Mouse (Mus musculus): Measurements from ENCODE around the gene Rab5if. TPM values are rescaled to one million over a fixed set of nuclear protein-coding genes. Genes with fewer than 3 reads are reported as not detected.
"Not testable (repeated sequence)": the region's sequence is repeated elsewhere in the genome, so short reads cannot be mapped to it uniquely, and the experiment has no call there.

Rab5if gene
- polyA plus RNA-seq, 1 experiment from 2014 or later: 227 TPM

DNA sequence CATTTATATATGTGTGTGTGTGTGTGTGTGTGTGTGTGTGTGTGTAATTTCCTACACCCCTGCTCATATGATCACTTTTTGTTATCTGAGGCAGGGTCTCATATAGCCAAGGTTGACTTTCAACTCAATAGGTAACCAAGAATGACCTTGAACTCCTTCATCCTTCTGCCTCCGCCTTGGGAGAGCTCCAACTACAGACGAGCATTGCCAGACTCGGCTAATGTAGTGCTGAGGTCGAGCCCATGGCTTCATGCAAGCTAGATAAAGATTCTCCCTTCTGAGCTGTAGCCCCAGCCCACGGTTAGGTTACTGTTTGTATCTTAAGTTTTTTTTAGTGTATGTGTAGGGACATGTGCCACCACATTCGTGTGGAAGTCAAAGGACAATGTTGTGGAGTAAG lies 39.0 kb downstream of the Rab5if start:
- no peak for ATAC-seq (ENCODE audit: low FRiP score, low TSS enrichment)
- Histone ChIP-seq H3K4me2 (replicated peaks; ENCODE audit: low read depth) (no peak overlapping the region), H3K36me3 (ENCODE audit: control insufficient read depth, insufficient read depth, low read length) (no peaks in the 10 kb centered on the region), H3K9ac (ENCODE audit: low read length) (no peak overlapping the region), H3K27me3 (ENCODE audit: control insufficient read depth, insufficient read depth, low read length) (no peaks in the 10 kb centered on the region), H3K4me3 (ENCODE audit: low read depth, low read length) (no peak overlapping the region), H3K9me3 (ENCODE audit: control insufficient read depth, low read length) (no peaks in the 10 kb centered on the region), H3K4me1 (replicated peaks; ENCODE audit: control insufficient read depth, insufficient read depth) (no peaks in the 10 kb centered on the region), H3K27ac (replicated peaks) (no peak overlapping the region)
- TF ChIP-seq CTCF (IDR thresholded peaks at IDR 0.05; ENCODE audit: low read depth): no peak
- no peak for TF ChIP-seq EP300 (optimal IDR thresholded peaks at IDR 0.05)
- no peak for DNase-seq (ENCODE audit: low spot score)
- 67% methylated on average over 6 of the region's 6 CpGs for WGBS

- H3K36me3 ChIP-seq (ENCODE audit: control insufficient read depth, insufficient read depth, low read length); ATAC-seq (ENCODE audit: low FRiP score, low TSS enrichment): not testable (repeated sequence)
- 64% methylated on average over 4 of the region's 4 CpGs for WGBS
Observed at GRCm38 (mm10) chr2:156902411-156902810, 39.5 kb downstream of the Rab5if start.

GRCm38 (mm10) chr2:156903367-156903766 lies 40.4 kb downstream of the Rab5if start:
- H3K36me3 ChIP-seq (ENCODE audit: control insufficient read depth, insufficient read depth, low read length): no peaks in the 10 kb centered on the region
- no peak overlapping the region for H3K4me2 ChIP-seq (replicated peaks; ENCODE audit: low read depth)
- no peaks in the 10 kb centered on the region for H3K9me3 ChIP-seq (ENCODE audit: control insufficient read depth, low read length)
- H3K4me3 ChIP-seq (ENCODE audit: low read depth, low read length): no peak overlapping the region
- WGBS: 34% methylated on average over 2 of the region's 2 CpGs
- no peak overlapping the region for H3K27ac ChIP-seq (replicated peaks)
- DNase-seq (ENCODE audit: low spot score) (no peak), ATAC-seq (ENCODE audit: low FRiP score, low TSS enrichment) (no peak)
- H3K9ac ChIP-seq (ENCODE audit: low read length): no peak overlapping the region
- no peaks in the 10 kb centered on the region for H3K4me1 ChIP-seq (replicated peaks; ENCODE audit: control insufficient read depth, insufficient read depth)
- peak; percentile 59 for TF ChIP-seq CTCF (IDR thresholded peaks at IDR 0.05; ENCODE audit: low read depth)
- no peak for TF ChIP-seq EP300 (optimal IDR thresholded peaks at IDR 0.05)
- H3K27me3 ChIP-seq (ENCODE audit: control insufficient read depth, insufficient read depth, low read length): no peaks in the 10 kb centered on the region

More at GRCm38 (mm10) chr2:156902411-156902810, 39.5 kb downstream of the Rab5if start:
- not testable (repeated sequence) for H3K27ac ChIP-seq (replicated peaks); H3K4me2 ChIP-seq (replicated peaks; ENCODE audit: low read depth); H3K4me1 ChIP-seq (replicated peaks; ENCODE audit: control insufficient read depth, insufficient read depth); H3K4me3 ChIP-seq (ENCODE audit: low read depth, low read length); H3K27me3 ChIP-seq (ENCODE audit: control insufficient read depth, insufficient read depth, low read length); H3K9ac ChIP-seq (ENCODE audit: low read length); DNase-seq (ENCODE audit: low spot score); H3K9me3 ChIP-seq (ENCODE audit: control insufficient read depth, low read length)

GRCm38 (mm10) chr2:156904976-156905717 lies 42.2 kb downstream of the Rab5if start:
- 19% methylated on average over 6 of the region's 6 CpGs for WGBS
- DNase-seq (ENCODE audit: low spot score): peak; percentile 71
- H3K9ac ChIP-seq (ENCODE audit: low read length): no peak overlapping the region
- H3K4me1 ChIP-seq (replicated peaks; ENCODE audit: control insufficient read depth, insufficient read depth): no peaks in the 10 kb centered on the region
- no peaks in the 10 kb centered on the region for H3K36me3 ChIP-seq (ENCODE audit: control insufficient read depth, insufficient read depth, low read length)
- 0 out of 2 replicates have a peak, but pooled peaks have one; percentile 61 for ATAC-seq (ENCODE audit: low FRiP score, low TSS enrichment)
- H3K9me3 ChIP-seq (ENCODE audit: control insufficient read depth, low read length): no peaks in the 10 kb centered on the region
- H3K4me2 ChIP-seq (replicated peaks; ENCODE audit: low read depth): no peak overlapping the region
- no peak overlapping the region for H3K4me3 ChIP-seq (ENCODE audit: low read depth, low read length)
- H3K27me3 ChIP-seq (ENCODE audit: control insufficient read depth, insufficient read depth, low read length): no peaks in the 10 kb centered on the region
- TF ChIP-seq EP300 (optimal IDR thresholded peaks at IDR 0.05) (no peak), CTCF (IDR thresholded peaks at IDR 0.05; ENCODE audit: low read depth) (peak; percentile 89)
- no peak overlapping the region for H3K27ac ChIP-seq (replicated peaks)

DNA sequence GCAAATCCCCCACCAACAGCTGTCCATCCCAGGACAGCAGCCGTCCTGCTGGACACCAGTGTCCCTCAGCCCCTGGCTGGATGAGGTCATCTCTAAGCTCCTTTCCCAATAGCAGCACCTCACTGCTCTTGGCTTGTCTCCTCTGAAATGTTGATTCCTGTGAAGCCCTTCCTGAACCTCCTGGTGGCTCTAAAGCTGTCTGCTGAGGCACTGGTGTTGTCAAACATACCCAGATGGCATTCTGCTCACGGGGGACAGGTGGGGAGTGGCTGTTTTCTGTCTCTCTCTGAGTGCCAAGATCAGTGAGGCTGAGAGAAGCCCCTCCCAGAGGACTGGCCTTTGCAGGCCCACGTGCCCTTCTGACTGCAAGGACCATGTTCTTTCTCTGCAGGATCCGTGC lies 43.0 kb downstream of the Rab5if start:
- not testable (repeated sequence) for H3K36me3 ChIP-seq (ENCODE audit: control insufficient read depth, insufficient read depth, low read length); H3K27me3 ChIP-seq (ENCODE audit: control insufficient read depth, insufficient read depth, low read length); H3K9me3 ChIP-seq (ENCODE audit: control insufficient read depth, low read length); H3K4me3 ChIP-seq (ENCODE audit: low read depth, low read length); H3K4me2 ChIP-seq (replicated peaks; ENCODE audit: low read depth); DNase-seq (ENCODE audit: low spot score); ATAC-seq (ENCODE audit: low FRiP score, low TSS enrichment); H3K9ac ChIP-seq (ENCODE audit: low read length); H3K4me1 ChIP-seq (replicated peaks; ENCODE audit: control insufficient read depth, insufficient read depth); H3K27ac ChIP-seq (replicated peaks)
- WGBS: 32% methylated on average over 4 of the region's 4 CpGs

GRCm38 (mm10) chr2:156913191-156913590 lies 50.3 kb downstream of the Rab5if start:
- Histone ChIP-seq H3K27ac (replicated peaks) (no peak overlapping the region), H3K4me1 (replicated peaks; ENCODE audit: control insufficient read depth, insufficient read depth) (no peaks in the 10 kb centered on the region), H3K9ac (ENCODE audit: low read length) (no peak overlapping the region), H3K36me3 (ENCODE audit: control insufficient read depth, insufficient read depth, low read length) (no peaks in the 10 kb centered on the region), H3K9me3 (ENCODE audit: control insufficient read depth, low read length) (no peaks in the 10 kb centered on the region), H3K4me3 (ENCODE audit: low read depth, low read length) (no peak overlapping the region), H3K27me3 (ENCODE audit: control insufficient read depth, insufficient read depth, low read length) (no peaks in the 10 kb centered on the region), H3K4me2 (replicated peaks; ENCODE audit: low read depth) (no peak overlapping the region)
- DNase-seq (ENCODE audit: low spot score) (no peak), ATAC-seq (ENCODE audit: low FRiP score, low TSS enrichment) (no peak)
- WGBS: 50% methylated on average over 5 of the region's 5 CpGs
- no peak for TF ChIP-seq CTCF (IDR thresholded peaks at IDR 0.05; ENCODE audit: low read depth)
- no peak for TF ChIP-seq EP300 (optimal IDR thresholded peaks at IDR 0.05)
